Mouse (Mus musculus) monocyte, adult 59 days (primary cell): ENCODE results near the gene Itpripl1. TPM values are rescaled to one million over a fixed set of nuclear protein-coding genes. Genes with fewer than 3 reads are reported as not detected.

ENCODE experiments used
- total RNA-seq, 2 experiments: library from RNA; stranded (reverse); gene quantifications; one replicate each; pipeline ENCODE4 v1.2.4; 2023

The Itpripl1 gene
- total RNA-seq = 10 to 100 TPM; 38.5 to 39.2 TPM

GRCm38 (mm10) chr2:127143158-127144063 is at the start of gene Itpripl1:
Gene Itpripl1 (minus strand): TSS chr2:127143442.

GRCm38 (mm10) chr2:127133621-127134461 is 9.4 kb downstream of the Itpripl1 start, which contains the start of gene Ncaph:
Gene Ncaph (minus strand): TSS chr2:127133954.

Other genes starting within 250 kb of the Itpripl1 start
- 100 to 1,000 TPM; 105 to 107 TPM for gene Sppl2a, start 210.2 kb downstream of the Itpripl1 start, total RNA-seq
- gene Ap4e1, start 134.7 kb downstream of the Itpripl1 start, total RNA-seq = 10 to 100 TPM; 15.4 to 18.8 TPM
- 100 to 1,000 TPM in 1 of 2 experiments, 10 to 100 TPM in 1; 76.1 to 102 TPM for gene Blvra, start 72.8 kb downstream of the Itpripl1 start, total RNA-seq
- gene Ncaph, start 9.5 kb downstream of the Itpripl1 start, total RNA-seq = 1 to 10 TPM; 3.6 to 4.6 TPM
- under 1 TPM; 0.58 to 0.86 TPM for gene 1810024B03Rik, start 64.8 kb upstream of the Itpripl1 start, total RNA-seq
- 10 to 100 TPM; 95.6 to 97.0 TPM for gene Snrnp200, start 64.9 kb upstream of the Itpripl1 start, total RNA-seq
- gene Ciao1, start 104.4 kb upstream of the Itpripl1 start, total RNA-seq = 10 to 100 TPM; 36.1 to 37.2 TPM
- gene Tmem127, start 104.5 kb upstream of the Itpripl1 start, total RNA-seq = 10 to 100 TPM; 58.5 to 60.8 TPM
- gene Stard7, start 126.8 kb upstream of the Itpripl1 start, total RNA-seq = 10 to 100 TPM; 44.1 to 44.3 TPM
- 100 to 1,000 TPM; 333 to 386 TPM for gene Dusp2, start 192.7 kb upstream of the Itpripl1 start, total RNA-seq
- gene Astl, start 195.2 kb upstream of the Itpripl1 start, total RNA-seq = under 1 TPM; 0.64 to 0.79 TPM
- gene Adra2b, start 219.8 kb upstream of the Itpripl1 start, total RNA-seq = under 1 TPM; 0.13 to 0.21 TPM